Mouse (Mus musculus) CD8-positive naive resting alpha-beta T cell, adult 2 months (primary cell): ENCODE data around the gene Ncor2.

Experiments used
- DNase-seq, 2 experiments: peaks; one replicate each; pipeline ENCODE4 v3.0.0; 2022; ENCODE audit warnings: low read depth in 2 of 2, low spot score in 2 of 2

The Ncor2 gene

GRCm38 (mm10) chr5:125149142-125149541 is 29.9 kb downstream of the Ncor2 start:
- no peak for DNase-seq

GRCm38 (mm10) chr5:125148686-125149085 is 30.3 kb downstream of the Ncor2 start:
- DNase-seq, result no peak

GRCm38 (mm10) chr5:125148173-125148572 is 30.8 kb downstream of the Ncor2 start:
- no peak for DNase-seq

- DNase-seq, result no peak
Measured at GRCm38 (mm10) chr5:125147124-125147523, 31.9 kb downstream of the Ncor2 start.

- DNase-seq, result no peak
Measured at GRCm38 (mm10) chr5:125143114-125143872, 35.7 kb downstream of the Ncor2 start.

- DNase-seq, result no peak
Measured at GRCm38 (mm10) chr5:125141916-125142315, 37.1 kb downstream of the Ncor2 start.

- DNase-seq, result no peak
Measured at GRCm38 (mm10) chr5:125141525-125141880, 37.5 kb downstream of the Ncor2 start.

GRCm38 (mm10) chr5:125140832-125141524 is 38.0 kb downstream of the Ncor2 start:
- no peak for DNase-seq

- DNase-seq, result no peak
Measured at GRCm38 (mm10) chr5:125140151-125140699, 38.8 kb downstream of the Ncor2 start.

GRCm38 (mm10) chr5:125139669-125140068 is 39.4 kb downstream of the Ncor2 start:
- no peak for DNase-seq

GRCm38 (mm10) chr5:125138841-125139430 is 40.1 kb downstream of the Ncor2 start:
- DNase-seq, result no peak

GRCm38 (mm10) chr5:125137672-125138285 is 41.2 kb downstream of the Ncor2 start:
- no peak for DNase-seq

GRCm38 (mm10) chr5:125136996-125137671 is 41.9 kb downstream of the Ncor2 start:
- peak in 1 of 2 experiments; percentile 45 for DNase-seq

GRCm38 (mm10) chr5:125136296-125136995 is 42.6 kb downstream of the Ncor2 start:
- DNase-seq, result no peak

- no peak for DNase-seq
Measured at GRCm38 (mm10) chr5:125134795-125135468, 44.1 kb downstream of the Ncor2 start.

GRCm38 (mm10) chr5:125134391-125134790 is 44.6 kb downstream of the Ncor2 start:
- no peak for DNase-seq

- no peak for DNase-seq
Measured at GRCm38 (mm10) chr5:125133651-125134050, 45.4 kb downstream of the Ncor2 start.

- no peak for DNase-seq
Measured at GRCm38 (mm10) chr5:125132566-125133260, 46.3 kb downstream of the Ncor2 start.

GRCm38 (mm10) chr5:125132069-125132468 is 47.0 kb downstream of the Ncor2 start:
- DNase-seq, result no peak
